In the genomic region with DNA sequence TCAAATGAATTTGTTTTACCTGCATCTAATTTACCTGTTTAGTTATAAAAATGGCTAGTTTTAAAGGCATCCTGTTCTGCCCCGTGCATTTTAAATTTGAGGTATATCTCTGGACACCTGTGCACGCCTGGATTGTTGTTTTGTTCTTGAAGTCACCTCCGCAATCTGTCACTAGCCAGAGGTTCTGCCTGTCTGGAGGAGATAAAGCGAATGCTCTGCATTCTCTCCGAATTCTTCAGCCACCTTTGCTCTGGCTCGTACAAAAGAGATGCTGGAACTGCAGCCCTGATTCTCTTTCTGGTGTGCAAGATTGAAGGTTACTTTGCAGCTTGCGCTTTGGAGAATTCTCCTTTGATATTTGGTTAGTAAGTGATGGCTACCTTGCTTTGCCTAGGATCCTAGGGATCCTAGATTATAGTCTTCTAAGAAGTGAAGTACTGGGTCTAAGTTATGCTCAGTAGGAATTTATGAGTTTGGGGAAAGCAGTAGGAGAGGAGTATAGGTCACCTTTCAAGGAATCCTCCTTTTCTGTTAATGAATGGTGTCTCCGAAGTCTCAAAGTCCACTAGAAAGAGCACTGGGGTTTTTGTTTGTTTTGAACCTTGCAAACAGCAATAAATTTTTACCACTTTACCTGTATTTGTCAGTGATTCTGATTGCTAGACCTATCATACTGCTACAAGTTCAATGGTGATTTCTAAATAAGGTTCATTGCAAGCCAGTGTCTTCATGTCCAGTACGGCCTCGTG, we compare ENCODE assay signal across 8 mouse cellular contexts.
DNase-seq lines count a peak whose midpoint lies in the region; ATAC-seq lines count a peak whose summit lies in the region.

No protein-coding gene starts in this region.

- H3K27ac ChIP-seq in heart, embryonic 10.5 days: peak overlapping the region; percentile 91
- no peak overlapping the region for H3K27ac ChIP-seq in midbrain, embryonic 10.5 days (replicated peaks)
- H3K27ac ChIP-seq in midbrain, embryonic 11.5 days (ENCODE audit: low read depth, low read length): no peak overlapping the region
- H3K27ac ChIP-seq in liver, embryonic 12.5 days: peak overlapping the region; percentile 60; the same call in 1 of the 2 replicates
- H3K27ac ChIP-seq in neural tube, embryonic 15.5 days (replicated peaks): no peak overlapping the region

- H3K4me1 ChIP-seq in heart, embryonic 10.5 days: peaks cover 21% of the 10 kb centered on the region
- H3K4me1 ChIP-seq in midbrain, embryonic 10.5 days: peaks cover 12% of the 10 kb centered on the region; the same call in 1 of the 2 replicates
- no peaks in the 10 kb centered on the region; the same call in 1 of the 2 replicates for H3K4me1 ChIP-seq in midbrain, embryonic 11.5 days (ENCODE audit: control insufficient read depth, insufficient read depth, low read length)
- H3K4me1 ChIP-seq in liver, embryonic 12.5 days: peaks cover 29% of the 10 kb centered on the region
- H3K4me1 ChIP-seq in neural tube, embryonic 15.5 days: peaks cover 9% of the 10 kb centered on the region

- peak overlapping the region; percentile 74 for H3K4me3 ChIP-seq in heart, embryonic 10.5 days
- peak overlapping the region; percentile 74; the same call in 1 of the 2 replicates for H3K4me3 ChIP-seq in midbrain, embryonic 10.5 days
- no peak overlapping the region for H3K4me3 ChIP-seq in midbrain, embryonic 11.5 days (ENCODE audit: low read depth, low read length)
- peak overlapping the region; percentile 91; the same call in 1 of the 2 replicates for H3K4me3 ChIP-seq in liver, embryonic 12.5 days
- no peak overlapping the region for H3K4me3 ChIP-seq in neural tube, embryonic 15.5 days (replicated peaks)

- H3K4me2 ChIP-seq in midbrain, embryonic 11.5 days: no peak overlapping the region
- H3K4me2 ChIP-seq in liver, embryonic 12.5 days: peak overlapping the region; percentile 81
- H3K4me2 ChIP-seq in neural tube, embryonic 15.5 days: no peak overlapping the region

- ATAC-seq in midbrain, embryonic 11.5 days (ENCODE audit: low FRiP score): no peak
- ATAC-seq in liver, embryonic 12.5 days: no peak
- ATAC-seq in neural tube, embryonic 15.5 days (ENCODE audit: low FRiP score): 0 out of 2 replicates have a peak, but pooled peaks have one; percentile 1

- H3K9me3 ChIP-seq in heart, embryonic 10.5 days: no peaks in the 10 kb centered on the region
- no peaks in the 10 kb centered on the region for H3K9me3 ChIP-seq in midbrain, embryonic 10.5 days (replicated peaks)
- H3K9me3 ChIP-seq in midbrain, embryonic 11.5 days (ENCODE audit: control insufficient read depth, low read length): no peaks in the 10 kb centered on the region
- no peaks in the 10 kb centered on the region for H3K9me3 ChIP-seq in liver, embryonic 12.5 days (replicated peaks)
- no peaks in the 10 kb centered on the region for H3K9me3 ChIP-seq in neural tube, embryonic 15.5 days (replicated peaks)

- 29% methylated on average over 10 of the region's 10 CpGs for WGBS in heart, embryonic 10.5 days
- 73% methylated on average over 10 of the region's 10 CpGs for WGBS in midbrain, embryonic 10.5 days
- WGBS in midbrain, embryonic 11.5 days: 68% methylated on average over 10 of the region's 10 CpGs
- WGBS in liver, embryonic 12.5 days (ENCODE audit: insufficient replicate concordance): 33% methylated on average over 10 of the region's 10 CpGs
- WGBS in neural tube, embryonic 15.5 days: 66% methylated on average over 10 of the region's 10 CpGs

- H3K36me3 ChIP-seq in heart, embryonic 10.5 days: peaks cover 5% of the 10 kb centered on the region; the same call in 1 of the 2 replicates
- no peaks in the 10 kb centered on the region for H3K36me3 ChIP-seq in midbrain, embryonic 10.5 days
- no peaks in the 10 kb centered on the region for H3K36me3 ChIP-seq in midbrain, embryonic 11.5 days (ENCODE audit: control insufficient read depth, insufficient read depth, low read length)
- peaks cover 17% of the 10 kb centered on the region for H3K36me3 ChIP-seq in liver, embryonic 12.5 days
- H3K36me3 ChIP-seq in neural tube, embryonic 15.5 days: no peaks in the 10 kb centered on the region

- no peak for DNase-seq in heart, embryonic 10.5 days (ENCODE audit: low spot score)
- no peak for DNase-seq in heart, adult 8-10 months (ENCODE audit: low spot score)
- no peak for DNase-seq in midbrain, embryonic 10.5 days (ENCODE audit: low spot score)
- no peak for DNase-seq in midbrain, embryonic 11.5 days (ENCODE audit: low spot score, missing footprints)
- no peak for DNase-seq in thymus, postnatal 10 days (ENCODE audit: low spot score in 2 of 2)
- no peak for DNase-seq in cerebellum, postnatal 14 days

- H3K27me3 ChIP-seq in heart, embryonic 10.5 days (ENCODE audit: insufficient read depth, poor library complexity, severe bottlenecking): 0 out of 2 replicates have a peak, but pooled peaks cover 3% of the 10 kb centered on the region
- peaks cover 39% of the 10 kb centered on the region for H3K27me3 ChIP-seq in midbrain, embryonic 10.5 days (ENCODE audit: low read depth, poor library complexity, severe bottlenecking)
- peaks cover 7% of the 10 kb centered on the region; the same call in 1 of the 2 replicates for H3K27me3 ChIP-seq in midbrain, embryonic 11.5 days (ENCODE audit: control insufficient read depth, insufficient read depth, low read length)
- H3K27me3 ChIP-seq in liver, embryonic 12.5 days (replicated peaks): peaks cover 5% of the 10 kb centered on the region; the same call in 1 of the 2 replicates
- H3K27me3 ChIP-seq in neural tube, embryonic 15.5 days (replicated peaks): peaks cover 14% of the 10 kb centered on the region

- no peak overlapping the region for H3K9ac ChIP-seq in midbrain, embryonic 11.5 days (ENCODE audit: low read length)
- H3K9ac ChIP-seq in liver, embryonic 12.5 days: peak overlapping the region; percentile 48
- H3K9ac ChIP-seq in neural tube, embryonic 15.5 days (replicated peaks): no peak overlapping the region

Comparison
In these comparisons a context has a peak if more than half of its experiments do, and no peak if none do; other contexts are left out.
1. H3K4me3 ChIP-seq: peak in heart, embryonic 10.5 days (single experiment), midbrain, embryonic 10.5 days (single experiment) and liver, embryonic 12.5 days (single experiment); none in midbrain, embryonic 11.5 days (single experiment) and neural tube, embryonic 15.5 days (single experiment).
2. H3K27ac ChIP-seq: peak in heart, embryonic 10.5 days (single experiment) and liver, embryonic 12.5 days (single experiment); none in midbrain, embryonic 10.5 days (single experiment), midbrain, embryonic 11.5 days (single experiment) and neural tube, embryonic 15.5 days (single experiment).